Mouse (Mus musculus) thymus, adult 18-20 months (tissue): ENCODE measurements around the gene Tmem30a.
A peak's percentile ranks its signal among the peaks of the same experiment; 100 is the strongest.

Source experiments
- DNase-seq, 2 experiments: peaks; one replicate each; pipeline ENCODE4 v3.0.0; 2022; ENCODE audit warnings: mixed read lengths in 2 of 2

The Tmem30a gene

DNA sequence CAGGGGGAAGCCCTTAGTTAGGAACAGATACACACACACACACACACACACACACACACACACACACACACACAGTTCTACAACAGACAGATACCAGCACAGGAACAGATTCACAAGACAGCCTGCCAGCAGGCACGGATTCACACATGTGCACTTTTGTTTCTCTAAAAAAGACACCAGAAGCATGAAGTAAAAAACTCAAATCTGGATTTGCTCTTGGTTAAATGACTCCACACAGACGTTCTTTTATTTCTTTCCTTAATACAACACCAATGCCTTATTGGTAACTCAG lies 7.6 kb downstream of the Tmem30a start:
- DNase-seq, result no peak

DNA sequence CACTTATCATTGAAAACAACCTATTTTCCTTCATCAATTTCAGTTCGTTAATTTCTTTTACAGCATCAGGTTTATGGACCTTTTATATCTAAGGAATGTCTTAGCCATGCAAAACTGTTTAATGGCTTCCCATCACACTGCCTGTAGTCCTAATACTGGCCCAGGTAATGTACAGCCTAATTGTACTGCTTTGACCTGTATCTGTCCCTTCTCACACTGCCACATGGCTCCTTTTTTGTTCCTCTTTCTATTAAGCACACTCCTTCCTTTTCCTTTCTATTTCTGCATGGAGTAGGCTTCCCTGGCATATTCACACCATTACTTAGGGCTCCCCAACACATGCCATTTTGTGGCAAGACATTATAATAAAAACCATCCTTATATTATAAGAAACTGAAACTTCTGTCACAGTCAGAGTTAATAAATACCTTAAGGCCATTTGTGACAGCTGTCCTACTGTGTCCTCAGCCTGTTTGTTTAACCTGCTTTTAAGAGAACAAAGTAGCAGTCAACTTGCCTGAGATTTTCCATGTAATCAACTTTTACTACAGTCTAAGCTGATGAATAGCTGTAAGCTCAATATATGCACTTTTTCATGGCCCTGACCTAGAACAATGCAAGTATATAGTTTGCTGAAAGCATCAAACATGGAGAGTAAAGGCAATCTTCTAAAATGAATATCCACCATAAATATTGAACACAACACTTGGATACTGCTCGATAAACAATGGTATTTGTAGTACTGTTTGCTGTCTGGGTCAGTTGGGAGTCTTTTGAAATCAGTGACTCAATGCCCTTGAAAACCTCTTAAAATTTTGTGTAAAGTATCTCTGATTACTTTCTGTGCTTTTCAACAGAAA lies 8.1 kb downstream of the Tmem30a start:
- no peak for DNase-seq

DNA sequence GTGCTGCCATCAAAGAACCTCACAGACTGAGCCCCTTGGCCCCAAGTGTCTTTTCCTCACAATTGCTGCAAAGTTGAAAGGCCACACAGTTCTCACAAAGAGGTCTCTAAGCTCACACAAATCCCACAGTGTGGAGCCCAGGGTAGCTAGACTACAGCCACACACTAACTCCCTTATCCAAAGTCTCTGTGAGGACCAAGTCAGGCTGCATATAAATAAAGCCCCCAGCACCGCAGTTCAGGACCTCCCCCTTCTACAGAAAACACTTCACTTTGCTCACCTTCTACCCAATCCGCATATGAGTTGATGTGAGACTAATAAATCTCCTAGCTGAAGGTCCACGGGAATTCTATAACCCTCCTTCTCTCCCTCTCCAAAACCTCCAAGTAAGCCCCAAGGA lies 8.9 kb downstream of the Tmem30a start:
- no peak for DNase-seq

DNA sequence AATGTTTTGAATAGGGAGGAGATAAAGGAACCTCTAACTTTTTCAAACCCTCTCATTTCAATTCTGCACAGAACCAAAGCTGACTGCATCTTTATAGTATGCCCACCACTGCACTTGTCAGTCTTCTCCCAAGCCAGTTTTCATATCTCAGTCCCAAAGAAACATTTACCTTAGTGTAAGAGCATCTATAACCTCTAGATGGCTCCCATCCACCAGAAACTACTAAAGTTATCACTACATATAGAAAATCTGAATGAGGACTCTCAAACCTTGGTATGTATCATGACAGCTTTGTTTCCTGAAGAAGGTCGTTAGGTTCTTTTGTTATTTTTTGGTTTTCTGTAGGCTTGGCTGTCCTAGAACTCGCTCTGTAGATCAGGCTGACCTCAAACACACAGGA lies 14.0 kb downstream of the Tmem30a start:
- no peak for DNase-seq

DNA sequence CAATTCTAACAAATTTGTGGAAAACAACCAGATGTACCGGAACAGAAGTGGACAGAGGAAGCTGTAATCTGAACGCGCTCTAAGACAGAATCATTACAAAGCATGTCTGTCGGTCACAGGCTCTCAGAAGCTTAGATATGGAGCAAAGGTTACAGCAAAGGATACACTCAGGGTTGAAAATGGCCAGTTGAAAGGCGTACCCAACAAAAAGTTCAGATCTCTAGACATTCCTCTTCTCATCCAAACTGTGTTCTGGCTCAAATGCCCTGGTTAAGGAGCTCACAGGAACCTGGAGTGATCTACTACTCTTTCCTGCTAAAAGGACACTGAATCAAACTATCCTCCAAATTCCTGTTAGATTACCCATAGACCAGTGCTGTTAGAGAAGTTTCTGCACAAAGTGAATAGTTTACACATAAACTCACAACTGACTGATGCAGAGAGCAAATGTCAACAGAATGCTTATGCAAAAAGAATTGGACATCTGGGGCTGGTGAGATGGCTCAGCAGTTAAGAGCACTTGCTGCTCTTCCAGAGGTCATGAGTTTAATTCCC lies 26.2 kb downstream of the Tmem30a start:
- DNase-seq, result no peak

DNA sequence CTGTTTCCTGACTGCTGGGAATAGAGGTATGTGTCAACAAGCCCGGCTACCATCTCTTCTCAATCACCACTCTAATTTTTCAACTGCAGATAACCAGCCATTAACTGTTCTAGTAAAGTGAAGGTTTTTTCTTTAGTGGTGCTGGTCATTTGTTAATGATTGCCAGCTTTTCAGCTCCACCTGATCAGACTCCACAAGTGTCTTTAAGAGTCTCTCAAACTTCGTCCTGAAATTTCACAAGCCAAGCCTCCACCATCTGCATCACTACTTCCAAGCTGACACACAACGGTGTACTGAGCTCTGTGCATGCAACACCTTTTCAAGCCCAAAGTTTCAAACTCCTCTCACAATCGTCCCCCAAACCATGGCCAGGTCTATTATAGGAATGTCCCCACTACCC lies 28.0 kb downstream of the Tmem30a start:
- DNase-seq, result no peak

DNA sequence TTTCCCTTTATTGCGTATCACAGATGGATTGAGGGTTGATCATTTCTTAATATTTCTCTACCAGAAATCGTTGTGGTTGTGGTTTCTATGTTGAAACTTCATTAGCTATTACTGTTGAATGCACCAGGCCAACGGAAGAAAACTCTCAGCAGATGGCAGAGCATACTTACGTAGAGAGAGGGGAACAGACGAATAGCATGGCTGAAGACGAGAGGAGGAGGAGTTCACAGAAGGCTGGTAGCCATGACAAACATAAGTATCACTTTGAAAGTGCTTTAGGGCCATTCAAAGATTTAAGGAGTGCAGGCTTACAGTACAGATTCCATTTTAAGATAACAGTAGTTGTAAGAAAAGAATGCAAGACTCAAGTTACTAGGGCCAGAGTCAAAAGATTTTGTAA lies 30.8 kb downstream of the Tmem30a start:
- DNase-seq, result no peak

DNA sequence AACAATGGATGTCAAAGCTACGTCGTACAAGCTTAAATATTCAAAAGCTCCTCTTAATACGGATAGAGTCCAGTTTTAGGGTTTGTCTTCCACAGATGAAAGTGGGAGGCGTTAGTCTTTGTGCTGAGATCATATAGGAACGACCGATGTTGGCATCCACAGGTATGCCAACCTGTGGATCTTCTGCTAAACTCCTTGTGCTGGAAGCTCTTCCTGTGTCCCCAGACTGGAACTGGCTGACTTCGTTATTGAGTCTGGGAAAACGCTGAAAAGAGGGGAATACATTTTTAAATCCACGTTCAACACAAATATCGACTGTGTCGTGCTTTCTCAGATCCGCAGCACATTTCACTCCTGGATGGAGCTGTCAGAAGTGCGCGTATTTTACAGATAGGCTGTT lies 33.2 kb downstream of the Tmem30a start:
- no peak for DNase-seq

DNA sequence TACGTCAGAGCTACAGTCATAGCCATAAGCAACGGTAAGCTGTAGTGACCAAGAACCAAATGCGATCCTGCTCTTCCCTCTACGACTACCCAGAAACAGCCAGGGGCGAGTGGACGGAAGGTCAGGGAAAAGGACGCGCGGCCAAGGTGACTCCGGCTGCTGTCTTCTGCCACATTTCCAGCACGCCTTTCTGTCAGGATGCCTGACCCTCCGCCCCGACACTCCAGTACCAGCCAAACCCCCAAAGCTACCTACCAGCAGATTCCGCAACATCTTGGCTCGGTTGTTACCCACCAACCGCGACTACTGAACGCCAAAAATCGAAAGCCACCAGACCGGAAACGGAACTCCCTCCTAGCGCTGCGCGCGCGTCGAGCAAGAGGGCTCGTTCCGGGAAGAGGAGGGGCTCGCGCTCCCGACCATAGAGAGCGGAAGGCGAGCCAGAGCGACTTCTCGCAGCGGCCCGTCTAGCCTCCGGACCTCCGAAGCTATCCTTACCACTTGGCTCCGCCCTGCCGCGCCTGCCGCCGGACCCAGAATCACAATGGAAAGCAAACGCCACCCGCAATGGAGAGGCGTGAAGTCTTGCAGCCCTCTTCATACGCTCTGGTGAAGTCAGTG lies 33.8 kb downstream of the Tmem30a start, which contains the start of gene Cox7a2:
Gene Cox7a2 (minus strand): TSS at position 494 of the 621 bp plus-strand sequence.
- DNase-seq, result peak; percentile 89 to 94

DNA sequence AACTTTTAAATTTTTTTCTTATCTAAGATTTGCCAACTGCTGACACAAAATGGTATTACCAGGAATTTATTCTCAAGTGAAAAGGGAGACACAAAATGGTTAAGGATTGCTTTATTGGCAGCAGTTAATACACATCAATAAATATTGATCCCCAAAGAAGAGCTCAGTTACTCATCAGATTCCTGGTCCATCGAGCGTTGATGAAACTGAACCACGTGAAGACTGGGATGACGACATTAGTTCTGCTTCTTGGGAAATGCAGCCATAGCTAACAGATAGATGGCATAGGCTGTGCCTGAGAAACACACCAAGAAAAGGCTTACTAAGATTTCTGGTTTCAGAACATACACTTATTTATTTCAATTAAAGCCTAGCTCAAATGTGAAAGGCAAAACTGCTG lies 38.0 kb downstream of the Tmem30a start:
- no peak for DNase-seq

DNA sequence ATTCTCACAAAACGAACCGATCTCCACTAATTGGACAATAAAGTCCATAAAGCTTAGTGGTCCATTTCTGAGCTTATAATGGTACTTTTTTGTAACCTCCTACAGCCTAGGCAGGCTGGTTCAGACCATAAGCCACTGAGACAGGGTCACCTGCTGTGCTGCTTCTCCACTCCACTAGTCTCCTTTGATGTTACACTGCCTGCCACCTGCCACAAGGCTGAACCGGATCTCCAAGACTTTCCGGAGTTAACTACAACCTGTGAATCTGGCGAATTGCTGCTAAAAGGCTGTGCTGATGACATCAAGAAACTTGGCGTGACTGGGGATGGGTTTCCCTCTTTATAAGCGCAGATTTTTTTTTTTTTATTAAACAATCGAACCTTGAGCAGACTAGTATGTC lies 41.5 kb downstream of the Tmem30a start:
- no peak for DNase-seq

DNA sequence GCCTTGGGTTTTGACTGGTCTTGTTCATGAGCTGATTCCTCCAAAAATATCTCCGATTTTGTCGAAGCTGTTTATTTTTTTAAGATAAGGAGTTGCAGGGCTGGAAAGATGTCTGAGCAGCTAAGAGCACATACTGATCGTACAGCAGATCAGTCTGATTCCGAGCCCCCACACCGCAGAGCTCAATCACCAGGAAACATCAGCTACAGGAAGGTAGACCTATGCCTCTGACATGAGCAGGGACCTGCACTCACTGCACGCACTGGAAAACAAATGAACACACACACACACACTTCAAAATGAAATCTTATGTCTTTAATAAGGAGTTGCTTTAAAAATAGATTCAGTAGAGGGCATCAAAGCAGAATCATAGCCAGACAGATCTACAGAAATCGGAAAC lies 42.6 kb downstream of the Tmem30a start:
- no peak for DNase-seq

DNA sequence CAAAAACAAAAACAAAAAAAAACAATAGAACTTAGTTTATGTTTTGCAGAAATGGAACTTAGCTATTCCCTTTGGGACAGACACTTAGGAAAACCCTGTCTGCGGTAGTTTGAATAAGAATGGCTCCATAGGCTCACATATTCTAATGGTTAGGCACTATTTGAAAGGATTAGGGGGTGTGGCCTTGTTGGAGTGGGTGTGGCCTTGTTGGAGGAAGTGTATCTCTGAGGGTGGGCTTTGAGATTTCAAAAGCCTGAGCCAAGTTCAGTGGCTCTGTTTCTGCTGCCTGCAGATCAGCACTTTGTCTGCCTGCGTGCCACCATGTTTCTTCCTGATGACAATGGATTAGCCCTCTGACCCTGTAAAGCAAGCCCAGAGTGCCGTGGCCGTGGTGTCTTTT lies 48.3 kb downstream of the Tmem30a start:
- DNase-seq, result no peak

DNA sequence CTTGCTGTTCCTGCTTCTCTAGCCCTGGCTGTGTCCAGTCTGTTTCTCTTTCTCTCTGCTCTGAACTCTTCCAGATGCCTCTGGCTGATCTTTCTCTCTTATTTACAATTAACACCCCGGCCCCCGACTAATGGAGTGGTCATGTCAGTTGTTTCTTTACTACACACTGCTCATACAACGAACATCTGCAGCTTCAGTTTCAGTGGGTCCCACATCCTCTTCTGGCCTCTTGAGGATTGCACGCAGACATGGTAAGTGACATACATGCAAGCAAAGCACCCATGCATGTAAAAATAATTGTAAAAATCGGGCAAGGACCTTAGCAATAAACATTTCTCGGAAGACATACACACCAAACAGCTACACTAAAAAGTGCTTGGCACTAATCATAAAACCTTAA lies 57.7 kb downstream of the Tmem30a start:
- DNase-seq, result no peak

DNA sequence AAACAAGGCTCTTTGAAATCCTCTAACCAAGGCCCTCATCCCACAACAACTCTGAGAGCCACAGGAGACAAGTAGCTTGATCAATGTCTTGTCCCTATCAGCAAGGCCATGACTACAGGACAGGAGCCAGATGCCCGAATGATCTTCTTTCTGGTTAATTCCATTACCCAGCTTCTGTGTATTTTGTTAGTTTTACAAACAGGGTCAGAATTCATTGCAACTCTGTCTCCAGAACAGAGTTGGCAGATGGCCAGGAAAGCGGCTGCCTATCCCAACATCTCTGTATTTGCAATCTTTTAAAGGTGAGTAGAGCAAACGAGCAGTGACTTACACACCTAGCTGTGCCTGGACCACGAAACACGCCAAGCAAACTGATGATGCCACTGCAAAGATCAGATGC lies 63.0 kb downstream of the Tmem30a start:
- DNase-seq, result no peak

DNA sequence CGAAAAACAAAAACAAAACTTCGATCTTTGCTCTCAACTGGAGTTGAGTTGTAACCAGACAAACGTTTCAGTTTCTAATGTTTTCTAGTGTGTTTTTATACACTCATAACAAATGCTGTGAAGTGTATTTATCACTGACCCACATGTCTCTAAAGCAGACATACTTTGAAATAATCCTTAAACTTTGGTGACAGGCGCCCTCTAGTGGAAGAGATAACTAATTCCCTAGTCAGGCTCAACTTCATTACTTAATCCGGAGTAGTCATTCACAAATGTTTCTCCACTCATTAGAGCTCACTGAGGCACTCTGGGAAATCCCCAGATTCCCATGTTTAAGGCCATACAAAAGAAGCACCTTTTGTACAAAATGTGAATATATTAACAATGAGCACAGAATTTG lies 70.2 kb downstream of the Tmem30a start:
- DNase-seq, result no peak

DNA sequence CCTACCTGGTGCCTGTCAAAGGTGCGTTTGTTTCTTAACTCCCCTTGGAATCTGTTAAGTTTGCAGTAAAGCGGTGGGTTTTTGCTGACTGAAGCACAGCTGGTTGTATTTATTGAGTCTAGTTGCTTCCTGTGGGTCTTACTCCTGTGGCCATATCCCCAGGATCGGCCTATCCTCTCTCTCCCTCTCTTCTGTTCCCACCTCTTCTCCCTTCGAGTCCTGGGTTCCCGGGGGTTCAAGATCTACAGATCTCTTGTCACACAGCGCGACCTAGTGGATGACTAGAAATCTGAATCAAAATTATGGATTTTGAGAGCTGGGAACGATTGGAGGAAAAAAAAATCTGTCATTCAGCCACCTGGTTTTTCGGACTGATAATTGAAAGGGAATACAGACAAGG lies 72.3 kb downstream of the Tmem30a start:
- DNase-seq, result no peak

DNA sequence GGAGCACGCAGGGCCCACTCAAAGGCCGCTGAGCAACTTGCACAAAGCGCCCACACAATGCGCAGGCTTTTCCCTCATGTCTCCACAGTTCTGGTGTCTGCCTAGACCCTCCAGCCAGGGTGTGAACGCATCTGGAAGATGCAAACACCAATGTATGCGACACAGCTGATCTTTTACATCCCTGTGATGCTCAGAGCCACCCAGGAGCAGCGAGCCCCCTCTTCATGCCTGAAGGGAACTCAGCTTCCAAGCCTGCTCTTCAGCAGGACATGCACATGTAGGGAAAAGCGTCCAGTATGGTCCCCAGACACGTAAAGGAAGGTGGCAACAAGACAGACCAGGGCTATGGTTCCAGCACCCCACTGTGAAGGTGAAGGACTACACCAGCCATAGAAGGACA lies 73.2 kb downstream of the Tmem30a start:
- DNase-seq, result no peak

DNA sequence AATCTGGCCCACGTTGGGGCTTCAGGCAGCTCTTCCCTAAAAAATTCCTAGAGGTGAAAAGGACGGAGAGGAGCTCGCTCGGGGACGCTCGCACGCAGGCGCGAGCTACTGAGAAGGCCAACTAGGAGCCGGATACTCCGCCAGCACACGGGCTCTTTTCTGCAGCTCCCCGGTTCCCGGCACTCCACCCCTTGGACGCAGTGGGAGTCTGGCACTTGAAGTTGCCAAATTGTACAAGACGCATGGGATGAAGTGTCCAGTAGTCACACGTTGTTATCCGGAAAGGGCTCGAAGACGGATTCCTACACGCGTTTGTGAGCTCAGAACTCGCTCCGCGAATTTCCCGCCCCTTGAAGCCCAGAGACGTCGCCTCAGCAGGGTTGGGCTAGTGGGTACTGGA lies 73.9 kb downstream of the Tmem30a start:
- DNase-seq, result no peak
